Mouse (Mus musculus): ENCODE results near the gene Il1r1.
"Not testable (repeated sequence)": the region's sequence is repeated elsewhere in the genome, so short reads cannot be mapped to it uniquely, and the experiment has no call there.

Il1r1 gene

GRCm38 (mm10) chr1:40271052-40271451 lies 46.2 kb downstream of the Il1r1 start:
- DNase-seq (ENCODE audit: low spot score in 2 of 2): no peak

- DNase-seq (ENCODE audit: low spot score in 2 of 2): no peak
These were observed 46.7 kb downstream of the Il1r1 start for GRCm38 (mm10) chr1:40271486-40272055.

- DNase-seq (ENCODE audit: low spot score in 2 of 2): no peak
These were observed 47.3 kb downstream of the Il1r1 start for GRCm38 (mm10) chr1:40272204-40272603.

GRCm38 (mm10) chr1:40273491-40273890 lies 48.6 kb downstream of the Il1r1 start:
- no peak for DNase-seq (ENCODE audit: low spot score in 2 of 2)

GRCm38 (mm10) chr1:40275285-40276013 lies 50.6 kb downstream of the Il1r1 start:
- DNase-seq (ENCODE audit: low spot score in 2 of 2): no peak

- no peak for DNase-seq (ENCODE audit: low spot score in 2 of 2)
These were observed 53.1 kb downstream of the Il1r1 start for GRCm38 (mm10) chr1:40277944-40278343.

- DNase-seq (ENCODE audit: low spot score in 2 of 2): no peak
These were observed 53.8 kb downstream of the Il1r1 start for GRCm38 (mm10) chr1:40278720-40279119.

- no peak for DNase-seq (ENCODE audit: low spot score in 2 of 2)
These were observed 54.4 kb downstream of the Il1r1 start for GRCm38 (mm10) chr1:40279182-40279743.

- no peak for DNase-seq (ENCODE audit: low spot score in 2 of 2)
These were observed 57.1 kb downstream of the Il1r1 start for GRCm38 (mm10) chr1:40281950-40282349.

- DNase-seq (ENCODE audit: low spot score in 2 of 2): no peak
These were observed 57.5 kb downstream of the Il1r1 start for GRCm38 (mm10) chr1:40282394-40282793.

GRCm38 (mm10) chr1:40283995-40284394 lies 59.1 kb downstream of the Il1r1 start:
- DNase-seq (ENCODE audit: low spot score in 2 of 2): no peak

- no peak for DNase-seq (ENCODE audit: low spot score in 2 of 2)
These were observed 65.8 kb downstream of the Il1r1 start for GRCm38 (mm10) chr1:40290489-40291255.

- no peak for DNase-seq (ENCODE audit: low spot score in 2 of 2)
These were observed 67.4 kb downstream of the Il1r1 start for GRCm38 (mm10) chr1:40292231-40292630.

- no peak for DNase-seq (ENCODE audit: low spot score in 2 of 2)
These were observed 69.0 kb downstream of the Il1r1 start for GRCm38 (mm10) chr1:40293891-40294290.

GRCm38 (mm10) chr1:40294824-40295223 lies 69.9 kb downstream of the Il1r1 start:
- DNase-seq (ENCODE audit: low spot score in 2 of 2): no peak

GRCm38 (mm10) chr1:40298053-40298452 lies 73.2 kb downstream of the Il1r1 start:
- no peak for DNase-seq (ENCODE audit: low spot score in 2 of 2)

GRCm38 (mm10) chr1:40303179-40303866 lies 78.4 kb downstream of the Il1r1 start:
- no peak for DNase-seq (ENCODE audit: low spot score in 2 of 2)

GRCm38 (mm10) chr1:40304321-40304720 lies 79.4 kb downstream of the Il1r1 start:
- not testable (repeated sequence) for DNase-seq (ENCODE audit: low spot score in 2 of 2)

GRCm38 (mm10) chr1:40306111-40306510 lies 81.2 kb downstream of the Il1r1 start:
- DNase-seq (ENCODE audit: low spot score in 2 of 2): no peak

GRCm38 (mm10) chr1:40311123-40311522 lies 86.2 kb downstream of the Il1r1 start:
- DNase-seq (ENCODE audit: low spot score in 2 of 2): no peak

- no peak for DNase-seq (ENCODE audit: low spot score in 2 of 2)
These were observed 86.7 kb downstream of the Il1r1 start for GRCm38 (mm10) chr1:40311625-40312024.

GRCm38 (mm10) chr1:40314016-40314415 lies 89.1 kb downstream of the Il1r1 start:
- DNase-seq (ENCODE audit: low spot score in 2 of 2): no peak
